Mouse (Mus musculus) CD8-positive naive resting alpha-beta T cell, adult 57 days (primary cell): ENCODE data around the gene Olfr884. TPM values are rescaled to one million over a fixed set of nuclear protein-coding genes. Genes with fewer than 3 reads are reported as not detected.

Source experiments
- total RNA-seq: library from RNA; stranded (reverse); gene quantifications from one replicate; pipeline ENCODE4 v1.2.4, GENCODE M21; 2023

Olfr884 gene
- not detected for total RNA-seq

GRCm38 (mm10) chr9:38046255-38046654 lies at the start of gene Olfr884:
Olfr884 (plus strand) TSS chr9:38046555.

GRCm38 (mm10) chr9:38025508-38025907 lies 20.8 kb upstream of the Olfr884 start, which contains the start of gene Olfr883:
Olfr883 (plus strand) TSS chr9:38025808.

GRCm38 (mm10) chr9:38061022-38061421 lies 14.7 kb downstream of the Olfr884 start, which contains the start of gene Olfr885:
Olfr885 (plus strand) TSS chr9:38061322.

GRCm38 (mm10) chr9:38083772-38084171 lies 37.4 kb downstream of the Olfr884 start, which contains the start of gene Olfr887:
Olfr887 (plus strand) TSS chr9:38084072.

Other genes starting within 250 kb of the Olfr884 start
- not detected for gene Olfr876, start 243.5 kb upstream of the Olfr884 start, total RNA-seq
- not detected for gene Olfr877, start 192.3 kb upstream of the Olfr884 start, total RNA-seq
- not detected for gene Olfr145, start 149.8 kb upstream of the Olfr884 start, total RNA-seq
- gene Olfr878, start 128.7 kb upstream of the Olfr884 start, total RNA-seq, result not detected
- gene Olfr881, start 54.7 kb upstream of the Olfr884 start, total RNA-seq, result not detected
- gene Olfr883, start 20.7 kb upstream of the Olfr884 start, total RNA-seq, result not detected
- gene Olfr885, start 14.8 kb downstream of the Olfr884 start, total RNA-seq, result not detected
- not detected for gene Olfr887, start 37.5 kb downstream of the Olfr884 start, total RNA-seq
- gene Olfr888, start 61.6 kb downstream of the Olfr884 start, total RNA-seq, result not detected
- not detected for gene Olfr889, start 68.6 kb downstream of the Olfr884 start, total RNA-seq
- not detected for gene Olfr890, start 96.0 kb downstream of the Olfr884 start, total RNA-seq
- gene Olfr891, start 134.3 kb downstream of the Olfr884 start, total RNA-seq, result not detected
- gene Olfr893, start 161.8 kb downstream of the Olfr884 start, total RNA-seq, result not detected
- gene Olfr894, start 171.5 kb downstream of the Olfr884 start, total RNA-seq, result not detected
- not detected for gene Olfr143, start 206.2 kb downstream of the Olfr884 start, total RNA-seq
- not detected for gene Olfr895, start 221.3 kb downstream of the Olfr884 start, total RNA-seq
- gene Olfr896-ps1, start 244.6 kb downstream of the Olfr884 start, total RNA-seq, result not detected